Mouse (Mus musculus): ENCODE measurements around the gene Lgals12.

Gene Lgals12

DNA sequence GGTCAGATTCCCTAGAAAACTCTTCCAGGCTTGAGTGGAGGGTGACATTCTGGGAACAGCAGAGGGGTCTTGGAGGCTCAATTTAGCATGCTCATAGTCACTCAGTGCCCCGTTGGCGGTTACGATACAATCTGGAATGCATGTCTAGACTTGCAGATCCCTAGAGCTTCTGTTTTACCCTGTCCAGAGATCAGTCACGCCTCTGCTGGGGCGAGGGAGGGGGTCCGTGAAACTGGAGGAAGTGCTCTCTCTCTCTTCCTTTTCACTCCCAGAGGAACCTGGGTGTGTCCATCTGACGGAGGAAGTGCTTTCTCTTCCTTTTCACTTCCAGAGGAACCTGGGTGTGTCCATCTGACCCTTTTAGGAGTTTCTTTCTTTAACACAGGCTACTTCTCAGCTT lies 23.9 kb downstream of the Lgals12 start:
- DNase-seq = no peak

DNA sequence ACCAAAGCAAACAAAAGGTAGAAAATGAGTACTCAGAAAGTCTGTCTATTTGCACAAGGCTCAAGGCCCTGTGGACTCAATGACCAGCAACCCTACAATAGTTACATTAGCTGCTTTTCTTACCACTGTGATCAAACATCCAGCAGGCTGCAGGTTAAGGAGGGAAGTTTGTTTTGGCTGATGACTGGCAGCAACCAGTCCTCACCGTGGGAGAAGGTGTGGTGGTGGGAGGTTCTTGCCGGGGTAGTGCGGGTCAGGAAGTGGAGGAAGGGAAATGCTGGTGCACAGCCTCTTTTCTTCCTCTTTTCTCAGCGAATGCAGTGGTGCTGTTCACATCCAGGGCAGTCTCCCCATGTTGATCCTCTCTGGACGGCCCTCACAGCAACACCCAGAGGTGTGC lies 26.0 kb downstream of the Lgals12 start:
- no peak for DNase-seq

DNA sequence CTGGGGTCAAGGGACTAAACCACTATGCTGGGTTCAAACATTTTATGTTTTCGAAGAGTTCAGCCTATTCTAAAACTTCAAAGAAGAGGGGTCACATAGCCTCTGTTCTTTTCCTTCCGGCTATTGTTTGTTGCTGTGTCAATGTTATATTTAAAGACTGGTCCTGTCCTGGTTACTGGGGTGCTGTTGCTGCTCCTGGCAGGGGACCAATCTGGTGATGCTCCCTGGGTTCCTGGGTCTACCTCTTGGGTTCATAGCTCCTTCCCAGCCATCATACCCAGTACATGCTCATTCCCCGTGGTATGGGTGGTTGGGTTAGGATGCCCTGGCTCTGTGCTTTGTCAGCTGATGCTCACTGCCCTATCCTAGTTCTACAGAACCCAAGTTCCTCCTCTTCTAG lies 29.3 kb downstream of the Lgals12 start:
- no peak for DNase-seq

DNA sequence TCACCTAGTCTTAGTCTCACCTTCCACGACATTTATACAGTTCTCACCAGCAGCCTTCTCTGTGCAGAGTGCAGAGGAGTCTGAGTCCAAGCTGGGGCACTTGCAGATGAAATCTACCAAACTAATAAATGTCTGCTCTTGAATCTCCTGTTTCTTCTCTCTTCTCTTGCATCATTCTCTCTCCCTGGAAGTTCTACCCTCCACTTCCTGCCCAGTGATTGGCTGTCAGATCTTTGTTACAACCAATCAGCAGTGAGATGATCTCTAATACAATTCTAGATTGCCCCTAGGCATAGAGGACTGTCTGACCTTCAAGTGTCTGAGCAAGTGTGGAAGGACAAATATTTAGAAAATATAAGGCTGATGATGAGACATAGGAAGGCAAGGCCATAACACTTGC lies 30.8 kb downstream of the Lgals12 start:
- DNase-seq = no peak

DNA sequence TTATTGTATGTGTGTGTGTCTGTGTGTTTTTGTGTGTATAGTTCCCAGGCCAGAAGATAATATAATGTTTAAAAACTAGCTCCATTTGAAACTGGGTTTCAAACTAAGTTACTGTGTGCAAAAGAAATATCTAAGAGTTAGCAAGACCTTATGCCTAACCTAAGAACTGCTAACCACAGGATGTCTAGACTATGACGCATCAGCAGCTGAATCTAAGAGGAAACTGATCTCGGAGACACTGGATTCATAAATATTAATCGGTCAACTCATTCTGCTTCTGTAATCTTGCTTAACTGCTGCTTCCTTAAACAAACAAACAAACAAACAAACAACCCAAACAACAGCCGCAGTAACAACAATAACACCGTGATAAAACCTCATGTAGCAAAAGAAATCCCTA lies 37.3 kb downstream of the Lgals12 start:
- no peak for DNase-seq

DNA sequence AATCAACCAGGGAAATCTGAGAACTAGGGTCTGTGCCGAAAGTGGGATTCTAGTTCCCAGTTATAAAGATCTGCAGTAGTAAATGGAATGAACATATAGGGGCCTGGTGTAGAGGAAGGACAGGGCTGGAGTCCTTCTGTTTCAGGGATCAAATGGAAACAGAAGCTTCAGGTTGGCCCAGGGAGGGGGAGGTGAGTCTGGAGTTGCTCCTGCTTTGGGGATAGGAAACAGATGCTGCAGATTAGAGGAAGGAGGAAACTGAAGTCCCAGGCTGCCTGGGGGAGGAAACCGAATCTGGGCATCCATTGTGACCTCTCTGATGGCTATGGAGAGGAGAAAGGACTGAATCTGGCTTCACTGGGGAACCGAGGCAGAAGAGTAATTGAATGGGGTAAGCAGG lies 38.6 kb downstream of the Lgals12 start:
- no peak for DNase-seq

DNA sequence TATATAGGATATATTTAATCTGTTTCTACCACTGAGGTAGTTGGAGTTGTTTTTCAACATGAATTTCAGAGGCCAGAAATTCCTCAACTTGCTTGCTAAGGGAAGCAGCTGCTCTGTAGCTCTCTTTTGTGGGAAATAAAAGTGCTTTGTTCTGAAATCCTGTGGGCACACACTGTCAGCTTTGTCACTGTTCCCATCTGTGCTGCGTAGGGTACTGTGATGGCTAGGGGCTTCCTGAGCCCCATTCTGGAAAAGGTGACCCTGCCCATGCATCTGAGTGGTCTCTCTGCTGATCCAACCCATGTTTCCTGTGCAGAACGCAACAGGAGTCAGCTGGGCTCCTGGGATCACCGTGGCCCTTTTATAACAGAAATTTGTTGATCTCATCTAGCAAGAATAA lies 40.2 kb downstream of the Lgals12 start:
- DNase-seq = no peak

DNA sequence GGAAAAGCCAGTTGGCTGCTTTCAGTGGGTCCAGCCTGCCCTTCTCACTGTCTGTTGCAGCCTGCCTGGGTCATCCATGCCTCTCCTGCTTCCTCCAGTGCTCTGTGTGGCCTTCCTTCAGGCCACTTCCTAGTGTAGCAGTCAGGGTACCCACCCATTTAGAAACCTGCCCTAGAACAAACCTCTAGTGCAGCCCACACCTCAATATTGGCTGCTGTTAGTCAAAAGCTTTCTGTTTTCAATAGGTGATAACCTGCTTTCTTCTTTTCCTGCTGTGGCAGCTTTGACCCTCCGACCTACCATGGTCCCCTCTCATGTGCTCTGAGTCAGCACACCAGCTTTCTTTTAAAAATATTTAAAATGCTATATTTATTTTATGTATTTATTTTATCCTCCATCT lies 42.5 kb downstream of the Lgals12 start:
- no peak for DNase-seq

DNA sequence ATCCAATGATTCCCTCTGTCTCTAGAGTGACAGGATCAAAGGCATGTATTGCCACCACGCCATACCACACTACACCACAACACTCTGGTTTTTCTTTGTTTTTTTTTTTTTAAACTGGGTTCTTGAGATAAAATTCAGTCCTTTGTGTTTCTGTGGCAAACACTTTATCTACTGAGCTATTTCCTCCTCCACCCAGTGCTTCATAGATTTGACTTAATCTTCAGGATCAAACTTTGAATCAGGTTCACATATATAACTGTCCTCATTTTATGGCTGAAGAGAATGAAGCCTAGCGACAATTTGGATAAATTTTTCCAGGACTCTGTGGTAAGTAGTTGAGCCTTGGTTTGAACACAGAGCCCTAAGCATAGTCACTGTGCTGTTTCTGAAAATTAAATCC lies 43.3 kb downstream of the Lgals12 start:
- DNase-seq = no peak

DNA sequence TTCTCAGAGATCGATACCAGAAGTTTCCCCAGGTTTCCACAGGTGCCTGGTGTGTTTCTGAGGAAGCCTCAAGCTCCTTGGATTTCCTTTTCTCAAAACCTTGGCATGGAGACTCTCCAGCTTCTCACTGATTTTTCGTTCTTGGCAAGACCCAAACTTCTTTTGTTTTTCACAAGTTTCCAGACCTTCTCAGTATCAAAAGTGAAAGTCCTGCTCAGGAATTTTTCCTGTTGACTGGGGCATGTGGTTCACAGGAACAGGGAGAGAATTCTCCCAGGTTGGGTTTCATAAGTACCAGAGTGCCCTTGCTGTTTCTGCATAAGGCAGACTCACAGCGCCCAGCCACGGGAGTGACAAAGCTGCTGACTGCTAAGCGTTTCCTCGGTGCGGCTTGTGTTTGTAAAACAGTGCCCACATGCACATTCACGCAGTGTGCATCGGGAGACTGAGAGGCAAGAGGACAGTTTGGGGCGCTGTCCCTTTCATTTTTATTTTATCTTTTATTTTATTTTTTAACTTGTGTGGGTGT lies 44.3 kb downstream of the Lgals12 start:
- DNase-seq = no peak

DNA sequence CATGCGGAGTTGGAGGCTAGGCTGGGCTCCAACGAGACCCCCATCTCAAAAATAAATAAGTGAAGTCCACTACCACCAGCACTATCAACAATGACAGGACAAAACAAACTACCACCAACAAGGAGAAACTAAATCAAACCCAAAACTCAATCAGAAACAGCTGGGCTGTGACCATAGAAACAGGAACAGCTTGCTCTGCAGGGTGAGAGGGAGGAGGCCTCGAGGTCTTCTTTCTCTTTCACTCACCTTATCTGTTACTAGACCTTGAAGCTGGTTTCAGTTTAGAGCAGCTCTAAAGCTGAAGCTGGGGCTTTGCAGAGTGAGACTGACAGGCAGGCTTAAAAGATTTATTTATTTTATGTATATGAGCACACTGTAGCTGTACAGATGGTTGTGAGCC lies 45.5 kb downstream of the Lgals12 start:
- DNase-seq = no peak

DNA sequence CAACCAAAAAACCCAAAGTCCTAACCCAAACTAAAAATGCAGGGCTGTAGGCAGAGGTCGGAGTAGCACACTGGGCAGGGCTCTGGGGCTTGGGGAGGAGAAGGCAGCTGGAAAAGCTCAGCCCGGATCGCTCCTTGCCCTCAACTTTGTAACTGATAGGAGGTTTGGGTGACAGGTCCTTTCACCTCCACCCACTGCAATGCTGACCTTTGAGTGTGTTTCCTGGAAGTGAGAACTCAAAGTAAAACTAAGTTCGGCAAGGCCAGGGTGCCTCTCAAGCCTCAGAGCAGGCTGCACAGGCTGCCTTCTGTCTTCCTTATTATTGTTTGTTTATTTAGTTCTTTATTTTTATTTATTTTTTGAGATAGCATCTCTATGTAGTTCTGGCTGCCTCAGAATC lies 47.0 kb downstream of the Lgals12 start:
- DNase-seq = no peak

DNA sequence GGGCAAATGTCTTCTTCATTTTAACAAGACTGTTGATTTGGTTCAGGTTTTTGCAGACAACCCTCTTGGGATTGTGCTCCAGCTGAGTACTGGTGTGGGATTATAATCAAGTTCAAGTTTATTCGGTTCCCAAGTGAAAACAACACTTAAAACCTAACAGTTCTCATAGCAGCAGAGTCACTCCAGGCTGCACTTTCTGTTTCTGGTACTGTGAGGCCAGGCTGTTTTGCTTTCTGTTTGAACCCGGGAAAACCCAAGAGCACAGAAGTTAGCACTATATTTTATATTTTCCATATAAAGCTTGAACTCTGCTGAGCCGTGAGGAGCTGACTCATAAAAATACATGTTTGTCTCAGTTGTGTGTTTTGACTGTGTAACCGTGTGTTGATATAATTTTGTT lies 48.3 kb downstream of the Lgals12 start:
- no peak for DNase-seq

DNA sequence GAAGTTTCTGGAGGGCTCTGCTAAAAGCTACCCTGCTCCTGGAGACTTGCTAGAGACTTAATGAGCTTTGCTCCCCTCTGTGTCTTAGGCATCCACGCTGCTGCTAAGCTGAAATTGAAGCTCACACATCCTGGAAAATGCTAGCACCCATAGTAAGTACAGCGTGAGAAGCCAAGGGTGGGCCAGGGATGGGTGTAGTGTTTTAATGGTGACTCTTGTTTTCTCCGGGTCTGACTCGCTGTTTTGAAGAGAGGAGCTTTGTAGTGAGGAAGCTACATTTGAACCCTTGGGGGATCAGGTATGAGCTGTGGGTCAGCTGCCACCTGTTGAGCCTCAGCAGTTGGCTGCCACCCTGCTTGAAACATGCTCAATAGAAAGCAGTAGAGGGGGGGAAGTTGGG lies 49.1 kb downstream of the Lgals12 start:
- no peak for DNase-seq

DNA sequence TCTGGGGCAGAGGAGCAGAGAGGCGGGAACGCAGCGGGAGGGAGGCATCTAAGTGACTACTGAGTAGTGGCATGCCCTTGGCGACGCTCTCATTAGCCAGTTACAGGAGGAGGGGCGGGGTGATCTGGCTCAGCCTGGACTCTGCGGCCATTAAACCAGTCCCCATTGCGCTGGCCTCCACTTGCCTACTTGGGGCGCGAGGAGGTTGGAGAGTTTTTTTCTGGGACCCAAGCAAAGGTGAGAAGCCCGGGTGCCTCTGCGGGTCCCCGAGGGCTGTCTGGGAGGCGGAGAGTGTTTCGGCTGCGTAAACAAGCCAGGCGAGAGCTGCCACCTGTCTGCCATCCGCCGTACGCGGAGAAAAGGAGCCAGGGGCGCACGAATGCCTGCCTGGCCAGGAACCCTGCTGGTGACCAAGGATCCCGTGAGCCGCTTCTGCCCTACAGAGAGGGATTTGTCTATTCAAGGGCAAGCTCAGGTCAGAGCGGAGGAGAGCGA lies 49.6 kb downstream of the Lgals12 start, which contains the start of gene Pla2g16:
Gene Pla2g16, plus strand, starts transcription at position 132 of the 495 bp plus-strand sequence.
- DNase-seq = peak; percentile 15 to 38

DNA sequence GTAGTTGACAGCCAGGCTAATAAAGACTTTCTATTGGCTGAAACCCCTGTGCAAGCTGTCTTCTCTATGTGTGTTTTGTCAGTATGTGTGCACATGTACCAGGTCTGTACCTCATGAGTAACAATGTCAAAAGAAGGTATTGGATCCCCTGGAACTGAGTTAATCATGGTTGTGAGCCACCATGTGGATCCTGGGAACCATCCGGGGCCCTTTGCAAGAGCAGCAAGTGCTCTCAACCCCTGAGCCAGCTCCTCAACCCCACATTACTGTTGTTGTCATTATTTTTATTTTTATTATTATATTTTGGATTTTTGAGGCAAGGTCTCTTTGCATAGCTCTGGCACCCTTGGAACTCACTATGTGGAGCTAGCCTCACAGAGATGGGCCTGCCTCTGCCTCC lies 50.4 kb downstream of the Lgals12 start:
- DNase-seq = no peak

DNA sequence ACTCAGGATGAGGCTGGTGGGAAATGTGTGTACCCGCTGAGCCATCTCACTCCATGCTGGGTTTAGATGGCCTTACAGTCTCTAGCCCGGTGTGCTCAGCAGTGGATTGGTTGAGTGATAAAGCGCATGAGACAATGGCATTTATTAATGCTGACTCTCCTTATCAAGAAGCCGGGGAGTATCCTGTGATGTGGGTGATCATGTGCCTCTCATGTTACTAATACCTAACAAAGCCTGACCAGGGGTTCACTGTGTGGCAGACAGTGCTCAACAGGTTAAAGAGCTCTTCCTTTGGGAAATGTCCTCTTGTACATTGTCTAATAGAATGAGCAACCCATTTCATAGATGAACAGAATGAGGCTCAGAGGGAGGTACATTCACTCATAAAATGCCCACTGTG lies 52.1 kb downstream of the Lgals12 start:
- DNase-seq = no peak

DNA sequence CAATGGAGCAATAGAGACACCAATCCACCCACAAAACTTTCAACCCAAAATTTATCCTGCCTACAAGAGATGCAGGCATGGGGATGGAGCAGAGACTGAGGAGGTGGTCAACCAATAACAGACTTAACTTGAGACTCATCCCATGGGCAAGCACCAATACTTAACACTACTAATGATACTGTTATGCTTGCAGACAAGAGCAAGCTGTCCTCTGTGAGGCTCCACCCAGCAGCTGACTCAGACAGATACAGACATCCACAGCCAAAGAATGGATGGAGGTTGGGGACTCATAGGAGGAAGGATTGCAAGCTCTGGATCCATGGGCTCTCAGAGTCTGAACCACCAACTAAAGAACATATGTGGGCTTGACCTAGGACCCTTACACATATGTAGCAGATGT lies 53.6 kb downstream of the Lgals12 start:
- DNase-seq = no peak

DNA sequence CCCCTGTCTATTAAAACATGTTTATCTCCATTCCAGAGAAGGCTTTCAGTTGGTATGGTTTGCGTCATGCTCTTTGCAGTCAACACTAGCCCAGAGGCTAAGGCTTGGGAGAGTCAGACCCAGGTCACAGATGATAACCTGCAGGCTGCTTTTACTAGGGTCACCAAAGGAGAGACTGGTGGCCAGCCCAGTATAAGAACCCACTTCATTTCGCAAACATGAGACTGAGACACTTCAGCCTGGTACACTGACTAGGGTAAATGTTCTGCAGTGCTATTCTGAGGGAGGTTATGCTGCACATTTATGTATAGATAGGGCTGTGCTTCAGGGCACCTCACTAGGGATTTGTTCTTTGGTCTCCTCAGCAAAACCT lies 54.7 kb downstream of the Lgals12 start:
- DNase-seq = no peak

DNA sequence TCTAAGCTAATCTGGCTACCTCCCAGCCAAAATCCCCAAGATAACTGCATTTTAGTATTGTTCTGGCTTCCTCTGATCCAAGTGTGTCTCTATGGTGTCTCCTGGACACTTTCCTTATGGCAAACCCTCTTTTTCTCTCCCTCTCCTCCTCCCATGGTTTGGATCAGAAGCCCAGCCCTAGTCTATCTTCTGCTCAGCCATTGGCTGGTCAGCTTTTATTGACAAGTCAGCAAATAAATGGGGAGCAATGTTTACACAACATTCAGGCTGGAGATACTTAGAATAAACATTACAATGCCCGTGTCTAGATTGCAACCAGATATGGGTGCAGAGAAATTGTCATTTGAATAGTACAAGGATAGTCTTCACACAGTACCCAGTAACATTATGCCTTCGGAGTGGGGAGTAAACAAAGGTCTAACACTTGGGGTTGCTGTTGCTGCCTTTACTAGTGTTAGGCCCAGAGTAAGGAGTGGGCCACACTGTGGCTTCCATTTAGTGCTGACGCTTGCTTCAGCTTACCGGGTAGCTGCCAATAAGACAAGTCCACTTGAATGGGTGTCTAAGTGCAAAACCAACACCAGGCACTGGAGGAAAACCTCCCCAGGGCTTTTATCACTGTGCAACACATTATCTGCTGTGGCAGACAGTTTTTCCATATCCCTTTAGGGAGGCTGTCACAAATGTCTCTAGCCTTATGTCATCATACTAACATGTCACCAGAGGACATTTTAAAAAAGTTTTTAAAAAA lies 55.3 kb downstream of the Lgals12 start:
- no peak for DNase-seq

DNA sequence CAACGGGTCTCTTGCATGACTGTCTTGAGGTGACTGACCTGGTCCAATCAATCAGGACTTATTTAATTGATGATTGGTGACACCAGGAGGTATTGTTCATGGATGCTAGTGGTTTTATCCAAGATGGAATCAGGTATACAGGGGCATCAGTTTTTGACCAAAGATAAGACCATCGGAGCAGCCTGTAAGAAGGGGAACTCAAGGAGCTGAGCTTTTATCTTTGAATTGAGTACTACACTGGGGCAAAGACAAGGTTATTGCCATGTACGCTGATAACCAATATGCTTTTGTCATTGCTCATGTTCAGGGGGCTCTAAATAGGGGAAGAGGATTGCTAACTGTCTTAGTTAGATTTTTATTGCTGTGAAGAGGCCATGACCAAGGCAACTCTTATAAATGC lies 58.1 kb downstream of the Lgals12 start:
- no peak for DNase-seq
